Mouse (Mus musculus): Measurements from ENCODE around the gene Abca3. TPM values are rescaled to one million over a fixed set of nuclear protein-coding genes. Genes with fewer than 3 reads are reported as not detected.

The Abca3 gene
- polyA plus RNA-seq, 1 experiment from 2014 or later: 4.8 TPM

Small RNA genes lying within 50 kb of the gene (microRNA-seq; reads per million reads assigned to microRNA genes)
- not detected for gene Gm24427

Other genes starting within 250 kb of the Abca3 start
- gene Pdpk1, start 201.0 kb upstream of the Abca3 start, polyA plus RNA-seq (2016; fragmentation: Nextera tagmentation; extraction: Ambion mirVana): 38.5 and 39.1 TPM in 2 replicates
- gene Amdhd2, start 188.2 kb upstream of the Abca3 start, polyA plus RNA-seq (2016; fragmentation: Nextera tagmentation; extraction: Ambion mirVana): 38.5 and 40.2 TPM in 2 replicates
- 392 and 404 TPM in 2 replicates for gene Atp6v0c, start 182.2 kb upstream of the Abca3 start, polyA plus RNA-seq (2016; fragmentation: Nextera tagmentation; extraction: Ambion mirVana)
- gene Tbc1d24, start 146.4 kb upstream of the Abca3 start, polyA plus RNA-seq (2016; fragmentation: Nextera tagmentation; extraction: Ambion mirVana): 6.7 and 9.9 TPM in 2 replicates
- gene Ntn3, start 142.4 kb upstream of the Abca3 start, polyA plus RNA-seq (2016; fragmentation: Nextera tagmentation; extraction: Ambion mirVana): 19.5 and 19.8 TPM in 2 replicates
- gene Tedc2, start 131.1 kb upstream of the Abca3 start, polyA plus RNA-seq (2016; fragmentation: Nextera tagmentation; extraction: Ambion mirVana): 18.3 and 20.2 TPM in 2 replicates
- 90.7 and 92.7 TPM in 2 replicates for gene Ccnf, start 100.5 kb upstream of the Abca3 start, polyA plus RNA-seq (2016; fragmentation: Nextera tagmentation; extraction: Ambion mirVana)
- gene Abca17, start 882 bp upstream of the Abca3 start, polyA plus RNA-seq (2016; fragmentation: Nextera tagmentation; extraction: Ambion mirVana): 0.08 TPM in 1 of 2 replicates, not detected in the other
- 362 and 373 TPM in 2 replicates for gene Rnps1, start 62.6 kb downstream of the Abca3 start, polyA plus RNA-seq (2016; fragmentation: Nextera tagmentation; extraction: Ambion mirVana)
- 95.6 and 102 TPM in 2 replicates for gene Eci1, start 74.7 kb downstream of the Abca3 start, polyA plus RNA-seq (2016; fragmentation: Nextera tagmentation; extraction: Ambion mirVana)
- gene Dnase1l2, start 91.2 kb downstream of the Abca3 start, polyA plus RNA-seq (2016; fragmentation: Nextera tagmentation; extraction: Ambion mirVana): 2.8 and 3.4 TPM in 2 replicates
- 37.2 and 45.6 TPM in 2 replicates for gene E4f1, start 118.4 kb downstream of the Abca3 start, polyA plus RNA-seq (2016; fragmentation: Nextera tagmentation; extraction: Ambion mirVana)
- 54.9 and 56.6 TPM in 2 replicates for gene Pgp, start 118.4 kb downstream of the Abca3 start, polyA plus RNA-seq (2016; fragmentation: Nextera tagmentation; extraction: Ambion mirVana)
- gene Bricd5, start 121.9 kb downstream of the Abca3 start, polyA plus RNA-seq (2016; fragmentation: Nextera tagmentation; extraction: Ambion mirVana): not detected in 2 replicates
- 34.7 and 35.5 TPM in 2 replicates for gene Mlst8, start 127.1 kb downstream of the Abca3 start, polyA plus RNA-seq (2016; fragmentation: Nextera tagmentation; extraction: Ambion mirVana)
- 6.1 and 6.5 TPM in 2 replicates for gene Caskin1, start 136.7 kb downstream of the Abca3 start, polyA plus RNA-seq (2016; fragmentation: Nextera tagmentation; extraction: Ambion mirVana)
- gene Traf7, start 176.0 kb downstream of the Abca3 start, polyA plus RNA-seq (2016; fragmentation: Nextera tagmentation; extraction: Ambion mirVana): 97.4 and 101 TPM in 2 replicates
- gene Rab26, start 182.3 kb downstream of the Abca3 start, polyA plus RNA-seq (2016; fragmentation: Nextera tagmentation; extraction: Ambion mirVana): 3.2 and 4.0 TPM in 2 replicates
- 23.2 and 32.2 TPM in 2 replicates for gene Pkd1, start 197.9 kb downstream of the Abca3 start, polyA plus RNA-seq (2016; fragmentation: Nextera tagmentation; extraction: Ambion mirVana)

All from limb, embryonic 12.5 days (tissue).